Mouse (Mus musculus) MN1 (cell line): Measurements from ENCODE around the gene Pecam1.

ENCODE experiments used
- DNase-seq: peaks from one replicate; pipeline ENCODE4 v3.0.0-alpha.2; 2016; ENCODE audit warnings: low spot score

Gene Pecam1

GRCm38 (mm10) chr11:106688375-106688774, 62.1 kb downstream of the Pecam1 start:
- DNase-seq = no peak

- no peak for DNase-seq
These were observed 63.1 kb downstream of the Pecam1 start for GRCm38 (mm10) chr11:106687293-106687692.

GRCm38 (mm10) chr11:106684027-106684426, 66.4 kb downstream of the Pecam1 start:
- DNase-seq = no peak

GRCm38 (mm10) chr11:106683345-106683744, 67.1 kb downstream of the Pecam1 start:
- no peak for DNase-seq

GRCm38 (mm10) chr11:106681138-106681537, 69.3 kb downstream of the Pecam1 start:
- no peak for DNase-seq

GRCm38 (mm10) chr11:106679874-106680273, 70.6 kb downstream of the Pecam1 start:
- peak; percentile 43 for DNase-seq

GRCm38 (mm10) chr11:106677910-106678591, 72.4 kb downstream of the Pecam1 start:
- peak; percentile 75 for DNase-seq

GRCm38 (mm10) chr11:106677331-106677730, 73.1 kb downstream of the Pecam1 start:
- no peak for DNase-seq

GRCm38 (mm10) chr11:106675875-106676274, 74.6 kb downstream of the Pecam1 start:
- DNase-seq = no peak

GRCm38 (mm10) chr11:106675201-106675726, 75.2 kb downstream of the Pecam1 start:
- DNase-seq = peak; percentile 22

GRCm38 (mm10) chr11:106674612-106675153, 75.7 kb downstream of the Pecam1 start:
- peak; percentile 81 for DNase-seq

- peak; percentile 35 for DNase-seq
These were observed 76.5 kb downstream of the Pecam1 start for GRCm38 (mm10) chr11:106673727-106674611.

GRCm38 (mm10) chr11:106672919-106673505, 77.4 kb downstream of the Pecam1 start:
- no peak for DNase-seq

- DNase-seq = no peak
These were observed 78.6 kb downstream of the Pecam1 start for GRCm38 (mm10) chr11:106671801-106672200.

- DNase-seq = no peak
These were observed 79.4 kb downstream of the Pecam1 start for GRCm38 (mm10) chr11:106670951-106671478.

- DNase-seq = no peak
These were observed 80.2 kb downstream of the Pecam1 start for GRCm38 (mm10) chr11:106670266-106670665.

GRCm38 (mm10) chr11:106669873-106670173, 80.6 kb downstream of the Pecam1 start:
- no peak for DNase-seq

- DNase-seq = no peak
These were observed 81.1 kb downstream of the Pecam1 start for GRCm38 (mm10) chr11:106669102-106669872.

- DNase-seq = no peak
These were observed 82.1 kb downstream of the Pecam1 start for GRCm38 (mm10) chr11:106668336-106668735.

- DNase-seq = no peak
These were observed 82.6 kb downstream of the Pecam1 start for GRCm38 (mm10) chr11:106667855-106668254.

- no peak for DNase-seq
These were observed 83.8 kb downstream of the Pecam1 start for GRCm38 (mm10) chr11:106666470-106667107.
